Mouse (Mus musculus) urinary bladder, postnatal 36 days (tissue): Measurements from ENCODE around the gene Cacna2d2.

ENCODE experiments used
- DNase-seq, 2 experiments: peaks; one replicate each; pipeline ENCODE4 v3.0.0; 2022; ENCODE audit warnings: low spot score in 2 of 2, mixed read lengths in 1 of 2

Gene Cacna2d2

GRCm38 (mm10) chr9:107496359-107496758, 96.9 kb downstream of the Cacna2d2 start:
- no peak for DNase-seq

- no peak for DNase-seq
These were observed 101.4 kb downstream of the Cacna2d2 start for GRCm38 (mm10) chr9:107500708-107501286.

- no peak for DNase-seq
These were observed 102.9 kb downstream of the Cacna2d2 start for GRCm38 (mm10) chr9:107502131-107502846.

GRCm38 (mm10) chr9:107504662-107505537, 105.5 kb downstream of the Cacna2d2 start:
- no peak for DNase-seq

GRCm38 (mm10) chr9:107508266-107508665, 108.9 kb downstream of the Cacna2d2 start:
- no peak for DNase-seq

GRCm38 (mm10) chr9:107510384-107511100, 111.1 kb downstream of the Cacna2d2 start:
- no peak for DNase-seq

- no peak for DNase-seq
These were observed 112.0 kb downstream of the Cacna2d2 start for GRCm38 (mm10) chr9:107511436-107511835.

GRCm38 (mm10) chr9:107512326-107512725, 112.9 kb downstream of the Cacna2d2 start:
- DNase-seq: no peak

- peak; percentile 76 to 81 for DNase-seq
These were observed 115.0 kb downstream of the Cacna2d2 start for GRCm38 (mm10) chr9:107514303-107514955.

- no peak for DNase-seq
These were observed 120.9 kb downstream of the Cacna2d2 start for GRCm38 (mm10) chr9:107520331-107520730.

GRCm38 (mm10) chr9:107521190-107521589, 121.8 kb downstream of the Cacna2d2 start:
- DNase-seq: no peak

- DNase-seq: no peak
These were observed 122.4 kb downstream of the Cacna2d2 start for GRCm38 (mm10) chr9:107521711-107522399.

- DNase-seq: no peak
These were observed 122.9 kb downstream of the Cacna2d2 start for GRCm38 (mm10) chr9:107522400-107522711.

GRCm38 (mm10) chr9:107526198-107527026, 127.0 kb downstream of the Cacna2d2 start:
- DNase-seq: peak; percentile 74 to 79

- peak; percentile 90 to 93 for DNase-seq
These were observed 134.5 kb downstream of the Cacna2d2 start, which contains the start of gene Tmem115 for GRCm38 (mm10) chr9:107533791-107534407. Gene Tmem115, plus strand, starts transcription at chr9:107533945.

- DNase-seq: peak in 1 of 2 experiments; percentile 37
These were observed 135.2 kb downstream of the Cacna2d2 start for GRCm38 (mm10) chr9:107534408-107535202.

- DNase-seq: no peak
These were observed 138.8 kb downstream of the Cacna2d2 start for GRCm38 (mm10) chr9:107538231-107538630.

GRCm38 (mm10) chr9:107538711-107539110, 139.3 kb downstream of the Cacna2d2 start:
- no peak for DNase-seq
